ENCODE assay signal across 9 mouse cellular contexts in the genomic region with DNA sequence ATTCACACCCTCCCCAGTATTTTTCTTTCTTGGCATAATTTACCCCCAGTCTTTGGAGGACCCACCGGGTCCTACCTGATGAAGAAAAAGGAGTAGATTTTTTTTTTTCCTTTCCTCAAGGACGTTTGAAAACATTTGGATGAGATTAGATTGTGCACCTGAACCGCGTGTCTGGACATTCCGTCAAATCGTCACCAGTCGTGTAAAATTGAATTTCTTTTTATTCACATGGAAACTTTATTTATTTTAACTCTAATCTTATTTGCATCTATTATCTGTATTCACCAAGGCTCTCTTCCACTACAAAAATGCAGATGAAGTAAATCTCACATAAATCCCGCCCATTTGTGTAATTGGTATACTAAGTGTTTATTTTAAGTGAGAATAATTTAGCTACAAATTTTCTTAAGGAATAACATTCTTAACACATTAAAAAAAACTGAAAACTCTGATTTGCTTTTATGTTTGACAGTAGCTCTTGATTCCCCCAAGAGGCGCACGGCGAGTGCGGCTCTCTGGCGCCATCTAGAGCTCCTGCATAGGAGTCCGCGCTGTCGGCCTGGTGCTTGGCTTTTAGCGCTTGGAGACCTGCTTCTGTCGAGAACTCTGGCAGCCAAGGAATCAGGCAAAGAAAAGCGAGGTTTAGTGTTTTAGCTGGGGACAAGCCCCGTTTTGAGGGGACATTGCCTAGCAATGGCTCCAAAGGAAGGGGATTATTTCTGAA. TPM values are rescaled to one million over a fixed set of nuclear protein-coding genes. Genes with fewer than 3 reads are reported as not detected.
A peak's percentile ranks its signal among the peaks of the same experiment; 100 is the strongest.
DNase-seq lines count a peak whose midpoint lies in the region; ATAC-seq and TF ChIP-seq lines count a peak whose summit lies in the region.
"Had no signal": no experiment of that assay in that cellular context is flagged by ENCODE, and none has a peak within 500 bp of the region (broad histone marks: within the 10 kb centered on the region; RNA-seq: fewer than 3 reads in every experiment).

No protein-coding gene starts in this region.

- peak overlapping the region; percentile 58; the same call in 1 of the 2 replicates for H3K9ac ChIP-seq in forebrain, embryonic 12.5 days
- H3K9ac ChIP-seq in liver, embryonic 16.5 days (ENCODE audit: low read depth, low read length): no peak overlapping the region
- 0 out of 2 replicates have a peak overlapping the region, but pooled peaks have one; percentile 8 for H3K9ac ChIP-seq in neural tube, embryonic 14.5 days (replicated peaks; ENCODE audit: low read depth, low read length)

- intact Hi-C loops in heart, postnatal 10 days (cut with DNase I): loop anchor here (1.0 to 10.0 kb wide), 8 partner anchors 111 to 1736 kb away; no protein-coding TSS in a partner anchor

- peak overlapping the region; percentile 51 for H3K4me2 ChIP-seq in forebrain, embryonic 12.5 days
- H3K4me2 ChIP-seq in liver, embryonic 16.5 days (ENCODE audit: low read depth, low read length): peak overlapping the region; percentile 32; the same call in 1 of the 2 replicates
- peak overlapping the region; percentile 12; the same call in 1 of the 2 replicates for H3K4me2 ChIP-seq in neural tube, embryonic 14.5 days (ENCODE audit: low read depth, low read length)

- 1% methylated on average over 20 of the region's 20 CpGs for WGBS in forebrain, embryonic 12.5 days
- 2% methylated on average over 20 of the region's 20 CpGs for WGBS in liver, embryonic 16.5 days (ENCODE audit: insufficient replicate concordance)
- 2% methylated on average over 20 of the region's 20 CpGs for WGBS in neural tube, embryonic 14.5 days

- peaks cover 74% of the 10 kb centered on the region for H3K27me3 ChIP-seq in E14TG2a.4 (ENCODE audit: insufficient read depth, low read length)
- peaks cover 70% of the 10 kb centered on the region for H3K27me3 ChIP-seq in forebrain, embryonic 12.5 days
- H3K27me3 ChIP-seq in liver, embryonic 16.5 days (ENCODE audit: control insufficient read depth, insufficient read depth, low read depth, low read length): peaks cover 82% of the 10 kb centered on the region
- H3K27me3 ChIP-seq in neural tube, embryonic 14.5 days (ENCODE audit: control insufficient read depth, insufficient read depth, low read length): peaks cover 21% of the 10 kb centered on the region

- no peaks in the 10 kb centered on the region for H3K36me3 ChIP-seq in E14TG2a.4 (ENCODE audit: insufficient read depth, low read length)
- no peaks in the 10 kb centered on the region for H3K36me3 ChIP-seq in forebrain, embryonic 12.5 days (replicated peaks)
- H3K36me3 ChIP-seq in liver, embryonic 16.5 days (ENCODE audit: control insufficient read depth, insufficient read depth): no peaks in the 10 kb centered on the region
- H3K36me3 ChIP-seq in neural tube, embryonic 14.5 days (ENCODE audit: control insufficient read depth, insufficient read depth, low read length): no peaks in the 10 kb centered on the region

- H3K27ac ChIP-seq in forebrain, embryonic 12.5 days: peak overlapping the region; percentile 81
- H3K27ac ChIP-seq in liver, embryonic 16.5 days (ENCODE audit: low read length): no peak overlapping the region
- H3K27ac ChIP-seq in neural tube, embryonic 14.5 days (ENCODE audit: low read depth, low read length): no peak overlapping the region
- H3K27ac ChIP-seq: macrophage had no signal

- H3K4me3 ChIP-seq in E14TG2a.4 (replicated peaks; ENCODE audit: low read length): peak overlapping the region; percentile 73
- H3K4me3 ChIP-seq in forebrain, embryonic 12.5 days (replicated peaks): peak overlapping the region; percentile 36
- H3K4me3 ChIP-seq in liver, embryonic 16.5 days (ENCODE audit: low read depth, low read length): peak overlapping the region; percentile 24; the same call in 1 of the 2 replicates
- no peak overlapping the region; the same call in 1 of the 2 replicates for H3K4me3 ChIP-seq in neural tube, embryonic 14.5 days (ENCODE audit: low read depth, low read length)

- H3K4me1 ChIP-seq in E14TG2a.4 (replicated peaks; ENCODE audit: low read depth, low read length): peaks cover 53% of the 10 kb centered on the region
- H3K4me1 ChIP-seq in forebrain, embryonic 12.5 days: peaks cover 55% of the 10 kb centered on the region
- H3K4me1 ChIP-seq in liver, embryonic 16.5 days (ENCODE audit: control insufficient read depth, low read depth, low read length): peaks cover 34% of the 10 kb centered on the region
- peaks cover 8% of the 10 kb centered on the region for H3K4me1 ChIP-seq in neural tube, embryonic 14.5 days (ENCODE audit: control insufficient read depth, insufficient read depth, low read length)

- peak; percentile 82 for TF ChIP-seq CTCF in E14TG2a.4 (conservative IDR thresholded peaks at IDR 0.05; ENCODE audit: low read length)

- peak; percentile 82 for DNase-seq in c-Kit-positive CD71-positive TER-119-positive erythroid progenitor cells, embryonic 14.5 days (ENCODE audit: low spot score)
- DNase-seq in heart, postnatal 10 days: peak; percentile 91 to 94
- peak; percentile 95 to 96 for DNase-seq in kidney, postnatal 4 days
- peak; percentile 93 for DNase-seq in testis, postnatal 10 days (ENCODE audit: low spot score)

- no peaks in the 10 kb centered on the region for H3K9me3 ChIP-seq in E14TG2a.4 (ENCODE audit: low read length)
- no peaks in the 10 kb centered on the region for H3K9me3 ChIP-seq in forebrain, embryonic 12.5 days
- no peaks in the 10 kb centered on the region for H3K9me3 ChIP-seq in liver, embryonic 16.5 days (replicated peaks; ENCODE audit: control insufficient read depth, low read length)
- no peaks in the 10 kb centered on the region for H3K9me3 ChIP-seq in neural tube, embryonic 14.5 days (ENCODE audit: control insufficient read depth, low read length)

- 0 out of 2 replicates have a peak, but pooled peaks have one; percentile 48 for ATAC-seq in forebrain, embryonic 12.5 days (ENCODE audit: low FRiP score)
- no peak for ATAC-seq in liver, embryonic 16.5 days (ENCODE audit: low read depth)
- ATAC-seq in neural tube, embryonic 14.5 days (ENCODE audit: low read depth): peak; percentile 59; the same call in 1 of the 2 replicates

RNA-seq across cellular contexts. Expression of a gene that starts 6.6 kb away (rescaled TPM):
- polyA plus RNA-seq in forebrain, embryonic 12.5 days (2016; fragmentation: Nextera tagmentation; extraction: Ambion mirVana): 12.9 and 16.1 TPM in 2 replicates
- total RNA-seq in heart, postnatal 10 days (2021): not detected
- polyA plus RNA-seq in liver, embryonic 16.5 days (2015; fragmentation: Nextera tagmentation; extraction: Ambion mirVana): not detected in 2 replicates
- polyA plus RNA-seq in neural tube, embryonic 14.5 days (2014; fragmentation: Nextera tagmentation; extraction: Ambion mirVana): 1.5 TPM in 2 replicates

RNA-seq across cellular contexts. Expression of a gene that starts 34.1 kb away (rescaled TPM):
- 10.9 and 12.7 TPM in 2 replicates for polyA plus RNA-seq in forebrain, embryonic 12.5 days (2016; fragmentation: Nextera tagmentation; extraction: Ambion mirVana)
- total RNA-seq in heart, postnatal 10 days (2021): 10 to 100 TPM; 14.0 to 17.4 TPM
- 30.1 and 31.0 TPM in 2 replicates for polyA plus RNA-seq in liver, embryonic 16.5 days (2015; fragmentation: Nextera tagmentation; extraction: Ambion mirVana)
- polyA plus RNA-seq in neural tube, embryonic 14.5 days (2014; fragmentation: Nextera tagmentation; extraction: Ambion mirVana): 7.1 and 8.1 TPM in 2 replicates

RNA-seq across cellular contexts. Expression of a gene that starts 34.2 kb away (rescaled TPM):
- polyA plus RNA-seq in forebrain, embryonic 12.5 days (2016; fragmentation: Nextera tagmentation; extraction: Ambion mirVana): 24.0 and 26.1 TPM in 2 replicates
- total RNA-seq in heart, postnatal 10 days (2021): 10 to 100 TPM; 13.7 to 14.0 TPM
- polyA plus RNA-seq in liver, embryonic 16.5 days (2015; fragmentation: Nextera tagmentation; extraction: Ambion mirVana): 20.3 and 21.9 TPM in 2 replicates
- polyA plus RNA-seq in neural tube, embryonic 14.5 days (2014; fragmentation: Nextera tagmentation; extraction: Ambion mirVana): 26.6 and 28.7 TPM in 2 replicates

RNA-seq across cellular contexts. Expression of a gene that starts 59.6 kb away (rescaled TPM):
- polyA plus RNA-seq in forebrain, embryonic 12.5 days (2016; fragmentation: Nextera tagmentation; extraction: Ambion mirVana): 104 and 106 TPM in 2 replicates
- total RNA-seq in heart, postnatal 10 days (2021): 10 to 100 TPM; 53.9 to 59.5 TPM
- polyA plus RNA-seq in liver, embryonic 16.5 days (2015; fragmentation: Nextera tagmentation; extraction: Ambion mirVana): 29.7 and 34.4 TPM in 2 replicates
- polyA plus RNA-seq in neural tube, embryonic 14.5 days (2014; fragmentation: Nextera tagmentation; extraction: Ambion mirVana): 102 and 113 TPM in 2 replicates
